ENCODE assay signal across 20 mouse cellular contexts in genomic region chr2:28066686-28067085, GRCm38 (mm10). TPM values are rescaled to one million over a fixed set of nuclear protein-coding genes. Genes with fewer than 3 reads are reported as not detected.
A peak's percentile ranks its signal among the peaks of the same experiment; 100 is the strongest.
DNase-seq lines count a peak whose midpoint lies in the region; ATAC-seq and TF ChIP-seq lines count a peak whose summit lies in the region.
"Had no signal": no experiment of that assay in that cellular context is flagged by ENCODE, and none has a peak within 500 bp of the region (broad histone marks: within the 10 kb centered on the region; RNA-seq: fewer than 3 reads in every experiment).

No protein-coding gene starts in this region.

- H3K27me3 ChIP-seq in forebrain, embryonic 10.5 days (ENCODE audit: poor library complexity, severe bottlenecking) = no peaks in the 10 kb centered on the region
- H3K27me3 ChIP-seq in forebrain, embryonic 11.5 days (ENCODE audit: control insufficient read depth, insufficient read depth, low read length) = no peaks in the 10 kb centered on the region
- no peaks in the 10 kb centered on the region for H3K27me3 ChIP-seq in MEL (ENCODE audit: control insufficient read depth in 1 of 2, insufficient read depth in 2 of 2, low read length in 2 of 2)
- H3K27me3 ChIP-seq in liver, embryonic 14.5 days (ENCODE audit: control insufficient read depth, insufficient read depth, low read length) = no peaks in the 10 kb centered on the region
- H3K27me3 ChIP-seq: limb, embryonic 13.5 days had no signal

- TF ChIP-seq RAD21 in MEL (IDR thresholded peaks at IDR 0.05; ENCODE audit: low read depth, low read length) = no peak

- no peak for DNase-seq in forebrain, embryonic 10.5 days (ENCODE audit: extremely low spot score, low spot score)
- DNase-seq in forebrain, embryonic 11.5 days (ENCODE audit: low spot score) = no peak
- peak in 1 of 2 experiments; percentile 14 for DNase-seq in left cerebral cortex, adult 2 months (ENCODE audit: extremely low spot score in 1 of 2, low spot score in 2 of 2)
- DNase-seq in left cerebral cortex, postnatal 14 days (ENCODE audit: low spot score in 2 of 2) = no peak
- DNase-seq in MEL (ENCODE audit: low read depth, low spot score) = peak; percentile 33
- DNase-seq in liver, embryonic 14.5 days (ENCODE audit: low read depth in 3 of 3, low spot score in 3 of 3) = no peak
- DNase-seq in ovary, postnatal 14 days (ENCODE audit: low spot score) = no peak
- DNase-seq: adrenal gland, postnatal 36 days; embryo, embryonic 11 days; lung, postnatal 14 days; thymus, postnatal 14 days had no signal

- no peak for TF ChIP-seq POLR2A in MEL (IDR thresholded peaks at IDR 0.05; ENCODE audit: control insufficient read depth in 1 of 2, insufficient read depth in 1 of 2, low read depth in 1 of 2, low read length in 2 of 2, poor library complexity in 1 of 2)

- H3K4me3 ChIP-seq in forebrain, embryonic 10.5 days = no peak overlapping the region
- H3K4me3 ChIP-seq in forebrain, embryonic 11.5 days (ENCODE audit: low read depth, low read length) = no peak overlapping the region
- H3K4me3 ChIP-seq in left cerebral cortex, adult 2 months = no peak overlapping the region
- H3K4me3 ChIP-seq in MEL (ENCODE audit: control insufficient read depth in 1 of 2, insufficient read depth in 1 of 2, low read depth in 2 of 2, low read length in 2 of 2) = no peak overlapping the region
- no peak overlapping the region for H3K4me3 ChIP-seq in liver, embryonic 14.5 days (ENCODE audit: insufficient read depth in 1 of 2, low read depth in 2 of 2, low read length in 2 of 2)
- H3K4me3 ChIP-seq: limb, embryonic 13.5 days had no signal

- H3K79me2 ChIP-seq in MEL (ENCODE audit: control insufficient read depth, insufficient read depth, low read length, poor library complexity) = peaks cover 3% of the 10 kb centered on the region; the same call in 1 of the 2 replicates

- intact Hi-C loops in left cerebral cortex, adult 2 months (cut with DNase I) = loop anchor here (2.0 to 5.0 kb wide), 3 partner anchors 74 to 236 kb away; partner anchors contain the start of gene Olfm1
- intact Hi-C loops in left cerebral cortex, postnatal 14 days (cut with DNase I) = loop anchor here (1.0 to 10.0 kb wide), 2 partner anchors 103 to 348 kb away; no protein-coding TSS in a partner anchor

- H3K4me2 ChIP-seq in forebrain, embryonic 11.5 days (ENCODE audit: low read depth, low read length, severe bottlenecking) = no peak overlapping the region
- no peak overlapping the region for H3K4me2 ChIP-seq in liver, embryonic 14.5 days (ENCODE audit: low read depth)
- H3K4me2 ChIP-seq: limb, embryonic 13.5 days had no signal

- no peak for TF ChIP-seq CTCF in left cerebral cortex, adult 2 months (IDR thresholded peaks at IDR 0.05)
- no peak for TF ChIP-seq CTCF in MEL (IDR thresholded peaks at IDR 0.05 in 2 of 3, conservative IDR thresholded peaks at IDR 0.05 in 1 of 3; ENCODE audit: control insufficient read depth in 1 of 3, insufficient read depth in 1 of 3, low read depth in 2 of 3, low read length in 3 of 3, poor library complexity in 1 of 3, severe bottlenecking in 1 of 3)
- no peak for TF ChIP-seq CTCF in liver, embryonic 14.5 days (IDR thresholded peaks at IDR 0.05; ENCODE audit: low read depth)

- H3K9me3 ChIP-seq in forebrain, embryonic 10.5 days = no peaks in the 10 kb centered on the region
- no peaks in the 10 kb centered on the region for H3K9me3 ChIP-seq in forebrain, embryonic 11.5 days (ENCODE audit: control insufficient read depth, low read length)
- H3K9me3 ChIP-seq in MEL (replicated peaks; ENCODE audit: insufficient read depth, low read length) = no peaks in the 10 kb centered on the region
- H3K9me3 ChIP-seq in liver, embryonic 14.5 days (ENCODE audit: control insufficient read depth, low read length) = no peaks in the 10 kb centered on the region
- H3K9me3 ChIP-seq: limb, embryonic 13.5 days had no signal

- TF ChIP-seq EP300 in MEL (IDR thresholded peaks at IDR 0.05; ENCODE audit: low read depth in 1 of 2, low read length in 2 of 2) = no peak
- no peak for TF ChIP-seq EP300 in liver, embryonic 14.5 days (IDR thresholded peaks at IDR 0.05; ENCODE audit: low read depth)

- no peak overlapping the region for H3K9ac ChIP-seq in forebrain, embryonic 11.5 days (ENCODE audit: low read length)
- H3K9ac ChIP-seq in MEL (ENCODE audit: control insufficient read depth, low read depth, low read length, poor library complexity, severe bottlenecking) = peak overlapping the region; percentile 82
- H3K9ac ChIP-seq in liver, embryonic 14.5 days (replicated peaks) = no peak overlapping the region
- H3K9ac ChIP-seq: limb, embryonic 13.5 days had no signal

- peak overlapping the region; percentile 51; the same call in 1 of the 2 replicates for H3K27ac ChIP-seq in forebrain, embryonic 10.5 days
- H3K27ac ChIP-seq in forebrain, embryonic 11.5 days (ENCODE audit: low read depth, low read length) = no peak overlapping the region
- H3K27ac ChIP-seq in left cerebral cortex, adult 2 months = peak overlapping the region; percentile 83
- peak overlapping the region; percentile 100 for H3K27ac ChIP-seq in MEL (ENCODE audit: control insufficient read depth, low read depth, low read length)
- H3K27ac ChIP-seq in liver, embryonic 14.5 days = peak overlapping the region; percentile 98

- no peak for ATAC-seq in forebrain, embryonic 11.5 days (replicated peaks; ENCODE audit: low FRiP score)
- ATAC-seq in liver, embryonic 14.5 days (ENCODE audit: insufficient read depth) = no peak
- no peak for ATAC-seq in CD4-positive, CD25-positive, alpha-beta regulatory T cell, adult 4 months
- ATAC-seq: Patski had no signal

- 83% methylated on average over 5 of the region's 5 CpGs for whole genome bisulfite sequencing in forebrain, embryonic 10.5 days
- WGBS in forebrain, embryonic 11.5 days = 83% methylated on average over 5 of the region's 5 CpGs
- WGBS in liver, embryonic 14.5 days (ENCODE audit: insufficient replicate concordance) = 76% methylated on average over 5 of the region's 5 CpGs

- no peaks in the 10 kb centered on the region for H3K36me3 ChIP-seq in forebrain, embryonic 10.5 days (replicated peaks)
- no peaks in the 10 kb centered on the region for H3K36me3 ChIP-seq in forebrain, embryonic 11.5 days (ENCODE audit: control insufficient read depth, insufficient read depth, low read length)
- peaks cover 0 to 59% of the 10 kb centered on the region in 2 experiments; a peak in 2 of 4 replicates for H3K36me3 ChIP-seq in MEL (ENCODE audit: control insufficient read depth in 1 of 2, insufficient read depth in 2 of 2, low read length in 2 of 2)
- no peaks in the 10 kb centered on the region for H3K36me3 ChIP-seq in liver, embryonic 14.5 days (replicated peaks; ENCODE audit: control insufficient read depth, insufficient read depth, low read depth)
- H3K36me3 ChIP-seq: limb, embryonic 13.5 days had no signal

- 0 out of 2 replicates have a peak, but pooled peaks cover 3% of the 10 kb centered on the region for H3K4me1 ChIP-seq in forebrain, embryonic 10.5 days
- no peaks in the 10 kb centered on the region for H3K4me1 ChIP-seq in forebrain, embryonic 11.5 days (replicated peaks; ENCODE audit: control insufficient read depth, insufficient read depth, low read length)
- H3K4me1 ChIP-seq in MEL (ENCODE audit: control insufficient read depth in 1 of 2, insufficient read depth in 2 of 2, low read length in 2 of 2) = peaks cover 38 to 64% of the 10 kb centered on the region in 2 experiments
- H3K4me1 ChIP-seq in liver, embryonic 14.5 days (replicated peaks; ENCODE audit: control insufficient read depth in 2 of 2, insufficient read depth in 2 of 2, low read length in 1 of 2) = peaks cover 62 to 70% of the 10 kb centered on the region in 2 experiments

TF ChIP-seq in MEL, 35 proteins besides CTCF, POLR2A, EP300 and RAD21:
- no peak for TF ChIP-seq USF2 (IDR thresholded peaks at IDR 0.05; ENCODE audit: borderline replicate concordance in 1 of 2, insufficient read depth in 1 of 2, low read depth in 1 of 2, low read length in 2 of 2)
- TF ChIP-seq TAL1 (IDR thresholded peaks at IDR 0.05; ENCODE audit: low read length) = no peak
- TF ChIP-seq KAT2A (conservative IDR thresholded peaks at IDR 0.05; ENCODE audit: low read depth, low read length) = no peak
- no peak for TF ChIP-seq USF1 (IDR thresholded peaks at IDR 0.05; ENCODE audit: low read depth, low read length)
- TF ChIP-seq MAZ (IDR thresholded peaks at IDR 0.05; ENCODE audit: low read depth, low read length) = no peak

RNA-seq across cellular contexts. Expression of gene Fcnb, which starts 18.0 kb away (rescaled TPM):
- polyA plus RNA-seq in forebrain, embryonic 10.5 days (2016; fragmentation: Nextera tagmentation; extraction: Ambion mirVana) = not detected in 2 replicates
- 0.41 TPM in 1 of 2 replicates, not detected in the other for polyA plus RNA-seq in forebrain, embryonic 11.5 days (2014; fragmentation: Nextera tagmentation; extraction: Ambion mirVana)
- not detected for total RNA-seq in left cerebral cortex, adult 2 months (2021)
- total RNA-seq in left cerebral cortex, postnatal 14 days (2021) = not detected
- not detected in 2 replicates for total RNA-seq in MEL (2012; rRNA removed)
- polyA plus RNA-seq in MEL (2012; ENCODE audit: insufficient read depth in 1 of 2, insufficient read length in 2 of 2, low read depth in 1 of 2, low replicate concordance in 2 of 2, missing spikeins in 1 of 2) = not detected
- polyA plus RNA-seq in liver, embryonic 14.5 days (2012; rRNA removed) = 12.0 and 14.6 TPM in 2 replicates
- polyA plus RNA-seq in liver, embryonic 14.5 days (2014; fragmentation: Nextera tagmentation; extraction: Ambion mirVana) = 28.4 and 29.9 TPM in 2 replicates
- polyA plus RNA-seq in CD4-positive, CD25-positive, alpha-beta regulatory T cell, adult 4 months (2017; shearing (Covaris generic)) = not detected
- total RNA-seq: adrenal gland, postnatal 36 days; gastrocnemius, adult 8-10 months; heart, adult 8-10 months; heart, postnatal 10 days; left cerebral cortex, adult 18-20 months had no signal
- polyA plus RNA-seq: large intestine, adult 2 months; limb, embryonic 13.5 days; neural tube, embryonic 11.5 days; Patski had no signal
